Mouse (Mus musculus) kidney, adult 2 months (tissue): Measurements from ENCODE around the gene Ctc1.

Source experiments
- CTCF ChIP-seq: fragments of 200-500 bp; conservative IDR thresholded peaks from 2 replicates; pipeline ENCODE4 v1.5.1; 2011; ENCODE audit warnings: low read depth, mild to moderate bottlenecking, control low read depth, low read length, moderate library complexity, mixed read lengths; ENCODE audit not compliant: insufficient read depth, insufficient read length
- POLR2A ChIP-seq: fragments of 200-500 bp; IDR thresholded peaks from one replicate; pipeline ENCODE4 v1.6.1; 2011; ENCODE audit warnings: low read depth, low read length, control low read depth

GRCm38 (mm10) chr11:68994377-68994776 is 21.3 kb upstream of the Ctc1 start:
- TF ChIP-seq POLR2A (no peak), CTCF (0 out of 2 replicates have a peak, but pooled peaks have one; percentile 14)
